Mouse (Mus musculus) brain, embryonic 18.5 days (tissue): ENCODE measurements at regions not wholly inside any gene's neighbourhood (a gene's known extent, or its start where the extent isn't known, plus 50 kb on each side); places are given as distances from the start of the nearest gene placed in this dataset.
"Not testable (repeated sequence)": the region's sequence is repeated elsewhere in the genome, so short reads cannot be mapped to it uniquely, and the experiment has no call there.

Source experiments
- DNase-seq: peaks from one replicate; pipeline ENCODE4 v3.0.0-alpha.2; 2012; ENCODE audit warnings: low read depth, low spot score

GRCm38 (mm10) chr12:112298521-112298920 is 152.5 kb downstream of the Kif26a start:
- DNase-seq: peak; percentile 43

GRCm38 (mm10) chr12:112299089-112299488 is 153.1 kb downstream of the Kif26a start:
- DNase-seq: no peak

- DNase-seq: no peak
Measured at GRCm38 (mm10) chr12:112299603-112300002, 153.6 kb downstream of the Kif26a start.

GRCm38 (mm10) chr12:112300125-112300524 is 154.1 kb downstream of the Kif26a start:
- DNase-seq: no peak

- no peak for DNase-seq
Measured at GRCm38 (mm10) chr12:112301411-112301891, 155.4 kb downstream of the Kif26a start.

GRCm38 (mm10) chr12:112301929-112302328 is 155.9 kb downstream of the Kif26a start:
- no peak for DNase-seq

- DNase-seq: no peak
Measured at GRCm38 (mm10) chr12:112306208-112306607, 160.2 kb downstream of the Kif26a start.

- DNase-seq: no peak
Measured at GRCm38 (mm10) chr12:112308016-112308415, 162.0 kb downstream of the Kif26a start.

GRCm38 (mm10) chr12:112309096-112309495 is 163.1 kb downstream of the Kif26a start:
- not testable (repeated sequence) for DNase-seq

GRCm38 (mm10) chr12:112309781-112310180 is 163.8 kb downstream of the Kif26a start:
- DNase-seq: no peak

GRCm38 (mm10) chr12:112310661-112311060 is 164.7 kb downstream of the Kif26a start:
- no peak for DNase-seq

- DNase-seq: no peak
Measured at GRCm38 (mm10) chr12:112314781-112315180, 168.8 kb downstream of the Kif26a start.

- no peak for DNase-seq
Measured at GRCm38 (mm10) chr12:112317191-112317590, 171.2 kb downstream of the Kif26a start.

GRCm38 (mm10) chr12:112318461-112318860 is 170.8 kb upstream of the A530016L24Rik start:
- DNase-seq: no peak

GRCm38 (mm10) chr12:112322196-112322595 is 167.1 kb upstream of the A530016L24Rik start:
- no peak for DNase-seq

GRCm38 (mm10) chr12:112327411-112327810 is 161.8 kb upstream of the A530016L24Rik start:
- no peak for DNase-seq

GRCm38 (mm10) chr12:112328809-112329575 is 160.3 kb upstream of the A530016L24Rik start:
- DNase-seq: no peak

GRCm38 (mm10) chr12:112329701-112330301 is 159.4 kb upstream of the A530016L24Rik start:
- peak; percentile 66 for DNase-seq

- DNase-seq: no peak
Measured at GRCm38 (mm10) chr12:112330557-112330956, 158.7 kb upstream of the A530016L24Rik start.

GRCm38 (mm10) chr12:112331061-112331460 is 158.2 kb upstream of the A530016L24Rik start:
- DNase-seq: no peak

- no peak for DNase-seq
Measured at GRCm38 (mm10) chr12:112333125-112334079, 155.8 kb upstream of the A530016L24Rik start.
